Mouse (Mus musculus) hindbrain, postnatal 0 days (tissue): ENCODE measurements around the gene Mms22l. TPM values are rescaled to one million over a fixed set of nuclear protein-coding genes. Genes with fewer than 3 reads are reported as not detected.

Source experiments
- ATAC-seq: fragments of 200-750 bp; cut with Nextera tagmentation; 2 replicates; pipeline ENCODE4 v1.8.0; 2017; ENCODE audit warnings: mild to moderate bottlenecking, moderate TSS enrichment, moderate library complexity
- DNase-seq: peaks from one replicate; pipeline ENCODE4 v3.0.0-alpha.2; 2015; ENCODE audit warnings: low spot score
- H3K27ac ChIP-seq: fragments of 300-500 bp; sonication (generic); 2 replicates; pipeline ENCODE4 v1.5.1; 2014; ENCODE audit warnings: mild to moderate bottlenecking
- H3K27me3 ChIP-seq: fragments of 300-500 bp; sonication (generic); 2 replicates; pipeline ENCODE4 v1.6.1; 2014; ENCODE audit warnings: low read length, mixed read lengths; ENCODE audit not compliant: insufficient read depth
- H3K36me3 ChIP-seq: fragments of 300-500 bp; sonication (generic); 2 replicates; pipeline ENCODE4 v1.6.1; 2014; ENCODE audit warnings: low read length, mixed read lengths; ENCODE audit not compliant: insufficient read depth
- H3K4me1 ChIP-seq: fragments of 300-500 bp; sonication (generic); 2 replicates; pipeline ENCODE4 v1.6.1; 2014; ENCODE audit warnings: antibody characterized with exemption, low read length, mixed read lengths; ENCODE audit not compliant: insufficient read depth
- H3K4me2 ChIP-seq: fragments of 300-500 bp; sonication (generic); 2 replicates; pipeline ENCODE4 v1.6.1; 2014; ENCODE audit warnings: low read depth, mild to moderate bottlenecking, low read length, moderate library complexity, mixed read lengths
- H3K4me3 ChIP-seq: fragments of 300-500 bp; sonication (generic); 2 replicates; pipeline ENCODE4 v1.5.1; 2014; ENCODE audit warnings: low read length
- H3K9ac ChIP-seq: fragments of 300-500 bp; sonication (generic); replicated peaks from 2 replicates; pipeline ENCODE4 v1.6.1; 2014; ENCODE audit warnings: mild to moderate bottlenecking, low read length, moderate library complexity, mixed read lengths
- H3K9me3 ChIP-seq: fragments of 300-500 bp; sonication (generic); 2 replicates; pipeline ENCODE4 v1.6.1; 2016; ENCODE audit warnings: low read length, mixed read lengths
- CTCF ChIP-seq: IDR thresholded peaks from 2 replicates; pipeline ENCODE4 v1.5.1; 2016; ENCODE audit warnings: antibody characterized with exemption, control low read depth, low read depth
- WGBS: fragments of 180-500 bp; shearing (Covaris S2); extraction: QIAGEN DNeasy Blood & Tissue Kit; methylation state at CpG from one replicate; pipeline ENCODE4 v1.1.7; 2014; 5-methylcytosine and 5-hydroxymethylcytosine counted together
- polyA plus RNA-seq: library from polyadenylated mRNA; unstranded; fragments of >200 nt; fragmentation: Nextera tagmentation; extraction: Ambion mirVana; gene quantifications from 2 replicates; pipeline ENCODE4 v1.2.1, GENCODE M21; 2015
- total RNA-seq: library from RNA; depleted of rRNA; stranded (reverse); fragments of >200 nt; gene quantifications from 2 replicates; pipeline ENCODE4 v1.2.3, GENCODE M21; 2014

Gene Mms22l
- total and polyA plus RNA-seq, 2 experiments from 2014 or later = 6.6 to 11.7 TPM

DNA sequence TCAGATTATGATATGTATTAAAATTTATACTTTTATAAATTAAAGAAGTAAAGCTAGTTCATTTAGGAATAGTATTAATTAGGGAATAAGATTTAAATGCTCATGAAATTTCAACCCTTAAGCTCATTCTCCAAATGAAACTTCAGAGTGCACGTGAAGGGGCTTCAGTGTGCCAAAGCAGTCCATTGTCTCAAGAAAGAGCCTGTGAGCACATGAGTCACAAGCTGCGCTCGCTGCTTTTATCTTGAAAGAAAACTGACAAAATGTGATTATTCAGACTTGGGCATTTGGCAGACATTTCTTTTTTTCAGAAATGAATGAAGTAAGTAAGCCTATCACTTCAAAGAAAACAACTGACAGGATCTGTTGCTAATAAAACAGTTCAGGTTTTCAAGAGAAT is 87.7 kb downstream of the Mms22l start:
- Histone ChIP-seq H3K27ac (no peak overlapping the region), H3K9me3 (no peaks in the 10 kb centered on the region), H3K4me1 (no peaks in the 10 kb centered on the region), H3K27me3 (no peaks in the 10 kb centered on the region), H3K4me2 (no peak overlapping the region), H3K9ac (no peak overlapping the region), H3K36me3 (no peaks in the 10 kb centered on the region), H3K4me3 (no peak overlapping the region)
- no peak for DNase-seq
- 64% methylated on average over 3 of the region's 3 CpGs for WGBS
- TF ChIP-seq CTCF = no peak
- ATAC-seq = no peak

DNA sequence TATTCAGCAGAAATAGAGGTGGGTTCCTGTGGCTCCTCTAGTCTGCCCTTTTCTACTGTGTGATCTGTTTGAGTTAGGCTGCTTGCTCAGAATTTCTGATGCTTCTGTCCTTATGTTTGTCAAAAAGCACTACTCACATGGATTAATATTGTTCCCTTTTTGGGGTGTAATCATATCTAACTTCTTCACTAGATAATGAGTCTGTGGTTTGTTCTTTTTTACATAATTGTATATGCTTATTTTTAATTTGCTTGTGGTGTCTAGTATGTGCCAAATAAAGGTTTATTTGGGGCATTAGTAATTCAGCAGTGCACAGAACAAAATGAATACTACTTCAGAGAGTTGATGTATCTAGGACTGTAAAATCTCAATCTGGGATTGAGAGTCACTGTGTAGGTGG is 98.6 kb downstream of the Mms22l start:
- Histone ChIP-seq H3K4me3 (no peak overlapping the region), H3K36me3 (no peaks in the 10 kb centered on the region), H3K4me1 (no peaks in the 10 kb centered on the region), H3K9me3 (no peaks in the 10 kb centered on the region), H3K27me3 (no peaks in the 10 kb centered on the region), H3K9ac (no peak overlapping the region), H3K27ac (no peak overlapping the region), H3K4me2 (no peak overlapping the region)
- DNase-seq (no peak), ATAC-seq (no peak)
- no peak for TF ChIP-seq CTCF

DNA sequence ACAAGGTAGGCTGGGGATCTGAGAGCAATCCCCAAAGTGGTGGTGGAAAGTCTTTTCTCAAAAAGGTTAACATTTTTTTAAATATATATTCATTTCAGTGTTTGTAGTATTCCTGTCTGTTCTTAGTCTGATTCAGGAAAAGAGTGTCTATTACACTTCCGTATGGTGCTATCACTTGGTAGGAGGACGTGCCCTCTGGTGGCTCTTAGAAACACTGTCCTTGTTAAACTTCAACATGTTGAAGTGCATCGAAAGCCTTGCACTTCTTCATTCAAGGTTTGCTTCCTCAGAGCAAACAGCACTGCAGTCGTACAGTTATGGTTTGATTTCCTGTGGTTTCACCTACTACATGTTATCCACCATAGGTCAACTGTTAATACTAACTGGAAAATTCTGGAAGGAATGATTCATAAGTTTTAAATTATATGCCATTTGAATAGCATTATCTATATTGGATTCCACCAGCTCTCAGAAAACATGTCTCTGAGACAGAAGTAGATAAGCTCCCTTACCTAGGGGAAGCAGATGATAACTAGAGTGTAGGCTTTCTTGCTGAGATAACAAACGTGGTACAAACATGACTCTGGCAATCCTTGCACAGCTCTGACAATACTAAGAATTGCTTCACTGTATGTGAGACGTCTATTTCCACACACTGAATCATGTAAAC is 100.8 kb downstream of the Mms22l start:
- Histone ChIP-seq H3K27ac (no peak overlapping the region), H3K9ac (no peak overlapping the region), H3K27me3 (no peaks in the 10 kb centered on the region), H3K4me1 (no peaks in the 10 kb centered on the region), H3K4me3 (no peak overlapping the region), H3K9me3 (no peaks in the 10 kb centered on the region), H3K36me3 (no peaks in the 10 kb centered on the region), H3K4me2 (no peak overlapping the region)
- TF ChIP-seq CTCF = peak; percentile 29; the same call in 1 of the 2 replicates
- 89% methylated on average over 6 of the region's 6 CpGs for WGBS
- DNase-seq = no peak
- ATAC-seq = no peak

DNA sequence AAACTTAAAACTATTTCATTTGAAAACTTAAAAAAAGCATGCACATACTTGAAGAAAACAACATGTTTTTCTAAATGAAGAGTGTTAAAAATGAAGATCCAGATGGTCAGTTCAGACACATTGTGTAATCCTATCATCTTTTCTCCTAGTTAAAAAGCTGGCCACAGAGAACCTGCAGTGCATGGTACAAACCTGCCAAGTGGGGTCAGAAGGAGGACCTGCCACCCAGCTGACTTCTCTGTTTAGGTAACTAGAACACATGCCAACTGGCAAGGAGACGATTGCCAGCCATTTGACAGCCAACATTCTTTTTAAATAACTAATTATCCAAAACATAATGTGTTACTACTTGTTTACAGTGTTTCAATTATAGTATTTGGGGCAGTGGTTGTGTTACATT is 102.4 kb downstream of the Mms22l start:
- H3K4me2 ChIP-seq = no peak overlapping the region
- WGBS = 63% methylated on average over 1 of the region's 1 CpGs
- ATAC-seq = no peak

DNA sequence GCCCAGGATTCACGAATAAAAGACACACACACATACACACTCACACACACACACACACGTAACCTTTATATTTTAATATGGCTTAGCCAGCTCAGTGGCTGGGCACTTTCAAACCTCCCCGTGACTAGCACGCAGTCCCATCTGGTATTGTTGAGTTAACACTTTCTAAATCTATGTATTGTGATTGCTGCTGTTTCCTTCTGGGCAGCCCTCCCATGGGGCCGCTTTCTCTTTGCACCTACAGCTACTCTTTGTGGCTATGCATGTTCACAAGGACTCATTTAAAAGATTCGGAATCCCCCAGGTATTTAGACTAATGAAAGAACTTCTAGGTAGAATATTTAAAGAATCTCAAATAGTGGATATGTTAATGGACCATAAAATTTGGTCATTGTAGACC is 105.5 kb downstream of the Mms22l start:
- 88% methylated on average over 6 of the region's 6 CpGs for WGBS
- ATAC-seq (no peak), DNase-seq (no peak)
- no peaks in the 10 kb centered on the region for H3K9me3 ChIP-seq
- H3K27ac ChIP-seq = no peak overlapping the region
- H3K4me3 ChIP-seq = no peak overlapping the region
- TF ChIP-seq CTCF = no peak
- no peaks in the 10 kb centered on the region for H3K27me3 ChIP-seq
- no peak overlapping the region for H3K4me2 ChIP-seq
- H3K36me3 ChIP-seq = no peaks in the 10 kb centered on the region
- H3K4me1 ChIP-seq = no peaks in the 10 kb centered on the region
- no peak overlapping the region for H3K9ac ChIP-seq

More for the DNA sequence above, 102.4 kb downstream of the Mms22l start:
- no peaks in the 10 kb centered on the region for H3K4me1 ChIP-seq
- H3K9ac ChIP-seq = no peak overlapping the region
- no peaks in the 10 kb centered on the region for H3K36me3 ChIP-seq
- no peaks in the 10 kb centered on the region for H3K9me3 ChIP-seq
- no peak for TF ChIP-seq CTCF
- H3K4me3 ChIP-seq = no peak overlapping the region
- no peaks in the 10 kb centered on the region for H3K27me3 ChIP-seq
- no peak for DNase-seq
- H3K27ac ChIP-seq = no peak overlapping the region

DNA sequence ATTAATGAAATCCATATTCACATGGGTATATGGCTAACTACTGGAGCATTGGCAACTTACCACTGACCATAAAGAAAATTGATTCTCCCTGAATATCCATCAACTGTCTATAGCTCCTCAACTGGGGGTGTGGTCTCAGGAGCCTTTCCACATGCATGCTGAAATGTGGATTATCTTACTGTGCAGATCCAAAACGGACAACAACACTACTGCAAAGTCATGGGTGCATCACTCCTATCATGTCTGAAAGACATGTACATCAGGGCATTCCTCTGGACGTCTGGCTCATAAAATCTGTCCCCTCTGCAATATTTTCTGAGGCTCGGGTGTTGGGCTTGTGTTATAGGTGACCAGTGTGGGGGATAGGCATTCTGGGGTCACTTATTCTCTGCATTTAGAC is 112.8 kb downstream of the Mms22l start:
- no peak overlapping the region for H3K9ac ChIP-seq
- 90% methylated on average over 3 of the region's 3 CpGs for whole genome bisulfite sequencing
- no peak overlapping the region for H3K27ac ChIP-seq
- H3K4me1 ChIP-seq = no peaks in the 10 kb centered on the region
- H3K9me3 ChIP-seq = no peaks in the 10 kb centered on the region
- H3K27me3 ChIP-seq = no peaks in the 10 kb centered on the region
- DNase-seq (no peak), ATAC-seq (no peak)
- no peak overlapping the region for H3K4me2 ChIP-seq
- TF ChIP-seq CTCF = no peak
- no peaks in the 10 kb centered on the region for H3K36me3 ChIP-seq
- H3K4me3 ChIP-seq = no peak overlapping the region

DNA sequence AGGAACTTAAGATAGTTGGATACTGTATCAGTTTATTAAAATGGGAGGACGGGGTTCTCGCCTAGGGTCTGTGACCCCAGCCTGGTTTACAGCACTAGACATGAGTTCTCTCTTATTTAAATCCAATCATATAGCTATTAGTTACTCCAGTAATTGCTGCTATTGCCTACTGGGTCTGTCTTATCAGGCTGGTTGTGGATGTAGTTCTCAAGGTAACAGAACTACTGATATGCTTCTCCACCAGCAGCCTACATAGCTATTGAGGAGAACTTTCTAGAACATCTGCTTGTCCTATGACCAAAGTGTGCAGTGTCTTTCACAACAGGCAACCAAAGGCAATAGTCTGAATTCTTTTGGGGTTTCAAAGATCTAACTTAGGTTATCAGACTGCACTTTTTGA is 113.3 kb downstream of the Mms22l start:
- ATAC-seq (no peak), DNase-seq (no peak)
- Histone ChIP-seq H3K27ac (no peak overlapping the region), H3K4me1 (no peaks in the 10 kb centered on the region), H3K36me3 (no peaks in the 10 kb centered on the region), H3K27me3 (no peaks in the 10 kb centered on the region), H3K9ac (no peak overlapping the region), H3K4me3 (no peak overlapping the region), H3K4me2 (no peak overlapping the region), H3K9me3 (no peaks in the 10 kb centered on the region)
- TF ChIP-seq CTCF = no peak
- 96% methylated on average over 2 of the region's 2 CpGs for WGBS
